Mouse (Mus musculus): ENCODE results near the gene Bid.
"Not testable (repeated sequence)": the region's sequence is repeated elsewhere in the genome, so short reads cannot be mapped to it uniquely, and the experiment has no call there.

The Bid gene

GRCm38 (mm10) chr6:120901776-120902645 lies 14.6 kb downstream of the Bid start:
- DNase-seq, result peak; percentile 47 to 59

DNA sequence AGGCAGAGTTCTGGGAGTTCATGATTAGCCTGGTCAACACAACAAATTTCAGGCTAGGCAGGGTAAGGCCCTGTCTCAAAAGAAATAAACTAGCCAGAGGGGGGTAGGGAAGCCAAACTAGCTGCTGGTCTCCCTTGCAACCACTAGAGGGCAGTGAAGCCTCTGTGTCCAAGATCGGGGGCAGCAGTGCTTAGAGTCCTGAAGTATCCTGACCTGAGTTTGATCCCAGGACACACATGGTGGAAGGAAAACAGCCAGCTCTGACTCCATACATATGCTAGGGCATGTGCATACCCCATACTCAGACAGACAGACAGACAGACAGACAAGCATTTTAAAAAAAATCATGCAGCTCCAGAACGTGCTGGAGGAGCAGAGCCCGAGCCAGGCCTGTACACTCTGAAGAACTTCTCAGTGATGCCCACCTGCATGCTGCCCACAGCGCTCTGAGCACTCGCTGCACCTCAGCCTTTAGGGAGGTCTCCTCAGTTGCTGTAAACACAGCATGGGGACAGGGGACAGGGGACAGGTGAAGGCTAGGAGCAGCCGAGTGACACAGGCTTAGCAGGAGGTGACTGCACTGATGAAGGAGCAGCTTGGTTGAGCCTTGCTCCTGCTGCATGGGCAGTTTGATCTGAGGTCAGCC lies 18.3 kb downstream of the Bid start:
- DNase-seq, result peak in 1 of 2 experiments; percentile 35

GRCm38 (mm10) chr6:120894524-120894923 lies 22.1 kb downstream of the Bid start:
- no peak for DNase-seq

GRCm38 (mm10) chr6:120894089-120894488 lies 22.6 kb downstream of the Bid start:
- no peak for DNase-seq

GRCm38 (mm10) chr6:120886696-120887095 lies 30.0 kb downstream of the Bid start:
- no peak for DNase-seq

DNA sequence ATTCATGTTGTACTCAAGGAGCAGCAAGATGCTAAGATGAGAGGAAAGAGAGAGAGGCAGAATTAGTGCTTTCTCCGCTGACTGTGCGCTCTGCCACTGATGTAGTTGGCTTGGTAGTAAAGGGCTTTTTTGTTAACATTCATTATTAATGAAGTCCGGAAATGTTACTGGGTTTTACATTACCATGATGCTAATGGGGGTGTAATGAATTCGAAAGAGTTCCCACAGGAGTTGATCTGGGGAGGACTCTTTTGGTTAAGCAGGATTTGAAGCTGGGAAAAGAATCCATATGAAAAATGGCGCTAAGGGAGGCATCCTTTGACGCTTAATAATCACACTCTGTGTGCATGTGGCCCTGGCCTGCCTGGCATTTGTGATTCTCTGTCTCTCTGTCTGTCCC lies 32.2 kb downstream of the Bid start:
- DNase-seq, result no peak

- DNase-seq, result no peak
Measured at GRCm38 (mm10) chr6:120879046-120879445, 37.6 kb downstream of the Bid start.

GRCm38 (mm10) chr6:120873874-120874273 lies 42.8 kb downstream of the Bid start:
- no peak for DNase-seq

- DNase-seq, result no peak
Measured at GRCm38 (mm10) chr6:120871286-120871685, 45.4 kb downstream of the Bid start.

DNA sequence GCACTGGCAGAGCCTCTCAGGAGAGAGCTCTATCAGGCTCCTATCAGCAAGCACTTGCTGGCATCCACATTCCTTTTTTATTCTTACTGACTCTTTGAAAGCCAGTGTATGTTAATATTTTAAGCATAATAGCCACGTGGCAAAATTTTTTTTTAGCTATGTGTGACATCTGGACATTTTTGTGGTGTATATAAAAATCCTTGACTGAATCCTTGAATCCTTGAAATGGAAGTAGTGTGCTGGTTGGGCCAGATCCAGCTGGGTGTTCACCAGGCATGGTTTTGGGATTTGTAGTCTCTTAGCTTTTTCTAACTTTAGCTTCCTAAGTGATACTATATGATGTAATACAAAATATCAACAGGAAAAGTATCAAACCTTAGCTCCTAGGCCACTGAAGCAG lies 47.8 kb downstream of the Bid start:
- DNase-seq, result no peak

DNA sequence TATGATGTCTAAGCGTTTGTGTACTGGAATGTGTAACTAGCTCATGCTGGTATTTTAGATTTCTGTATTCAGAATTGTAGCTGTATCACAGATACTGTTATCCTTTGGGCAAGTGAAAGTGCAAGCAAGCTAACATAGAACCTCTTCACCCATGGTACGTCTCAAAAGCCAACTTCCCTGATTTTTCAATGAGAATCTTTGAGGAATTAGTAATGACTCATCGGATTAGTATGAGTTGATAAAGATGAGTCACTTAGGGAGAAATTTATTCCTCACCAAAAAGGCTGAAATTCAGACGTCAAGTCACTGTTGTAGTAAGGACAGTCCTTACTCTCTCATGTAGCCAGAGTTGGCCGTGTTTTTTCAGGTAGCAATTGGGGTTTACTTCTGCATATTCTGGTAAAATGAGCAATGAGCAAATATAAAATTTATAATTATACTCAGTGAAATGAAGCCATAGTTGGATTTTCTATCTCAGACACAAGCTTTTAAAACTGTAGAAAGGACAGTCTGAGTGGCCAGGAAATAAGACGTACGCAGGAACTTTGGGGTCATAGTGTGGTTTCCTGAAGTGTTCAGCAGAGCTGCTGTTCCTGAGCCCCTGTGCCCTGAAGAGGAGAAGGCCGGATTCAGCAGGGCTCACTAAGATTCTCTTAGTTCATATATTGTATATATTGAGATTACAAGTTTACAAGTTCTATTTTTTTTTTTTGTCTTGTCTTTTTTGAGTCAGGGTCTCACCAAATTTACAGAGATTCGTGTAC lies 50.4 kb downstream of the Bid start:
- no peak for DNase-seq

DNA sequence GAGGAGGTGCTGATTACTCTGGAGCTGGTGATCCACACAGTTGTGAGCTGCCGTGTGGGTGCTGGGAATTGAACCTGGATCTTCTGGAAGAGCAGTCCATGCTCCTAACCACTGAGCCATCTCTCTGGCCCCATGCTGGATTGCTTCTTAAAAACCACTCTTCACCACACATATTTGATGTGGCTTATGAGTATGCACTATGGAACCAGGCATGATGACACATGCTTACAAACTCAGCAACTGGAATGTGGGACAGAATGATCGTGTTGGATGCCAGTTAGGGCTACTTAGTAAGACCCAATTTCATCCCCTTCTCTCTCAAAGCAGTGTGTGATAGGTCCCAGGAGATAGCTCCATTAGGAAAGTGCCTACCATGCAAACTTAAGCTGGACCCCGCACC lies 56.6 kb downstream of the Bid start:
- DNase-seq, result no peak

GRCm38 (mm10) chr6:120858217-120858711 lies 58.4 kb downstream of the Bid start:
- no peak for DNase-seq

DNA sequence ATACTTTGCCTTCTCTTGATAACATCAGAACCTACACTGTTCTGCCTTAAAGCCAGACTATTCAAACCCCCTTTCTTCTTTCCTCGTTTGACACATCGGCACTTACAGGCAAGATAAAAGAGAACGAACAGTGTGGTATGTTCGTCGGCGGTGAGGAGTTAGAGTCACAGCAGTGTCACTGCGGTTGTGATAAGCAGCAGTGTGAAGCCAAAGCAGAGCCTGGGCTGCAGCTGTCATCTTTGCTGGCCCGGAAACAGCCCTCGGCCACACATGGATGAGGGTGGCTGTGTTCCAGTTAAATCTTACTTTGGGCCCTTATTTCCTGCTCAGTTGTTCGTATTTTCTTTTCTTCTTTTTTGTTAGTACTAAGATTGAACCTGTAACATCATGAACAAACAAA lies 62.2 kb downstream of the Bid start:
- DNase-seq, result no peak

GRCm38 (mm10) chr6:120850720-120851119 lies 65.9 kb downstream of the Bid start:
- DNase-seq, result not testable (repeated sequence)

All from thymus, postnatal 36 days (tissue).